Mouse (Mus musculus) cerebellum, adult 2 months (tissue): ENCODE measurements around the gene Efna1. TPM values are rescaled to one million over a fixed set of nuclear protein-coding genes. Genes with fewer than 3 reads are reported as not detected.

Experiments used
- DNase-seq, 2 experiments: peaks; one replicate each; pipeline ENCODE4 v3.0.0; 2021
- H3K27ac ChIP-seq: fragments of 200-500 bp; 2 replicates; pipeline ENCODE4 v1.5.1; 2012; ENCODE audit warnings: low read length, control low read depth, inconsistent platforms; ENCODE audit not compliant: insufficient read depth
- H3K27me3 ChIP-seq: fragments of 200-500 bp; 2 replicates; pipeline ENCODE4 v1.6.1; 2012; ENCODE audit warnings: inconsistent platforms, mild to moderate bottlenecking, low read length, moderate library complexity; ENCODE audit not compliant: control insufficient read depth, insufficient read depth
- H3K4me1 ChIP-seq: fragments of 200-500 bp; 2 replicates; pipeline ENCODE4 v1.6.1; 2011; ENCODE audit warnings: low read length; ENCODE audit not compliant: control insufficient read depth, insufficient read depth
- H3K4me3 ChIP-seq: fragments of 200-500 bp; replicated peaks from 2 replicates; pipeline ENCODE3; 2011; ENCODE audit warnings: mild to moderate bottlenecking, low read depth, low read length, control low read depth; ENCODE audit not compliant: insufficient read depth
- CTCF ChIP-seq: fragments of 200-500 bp; IDR thresholded peaks from 2 replicates; pipeline ENCODE4 v1.5.1; 2011; ENCODE audit warnings: low read depth, mild to moderate bottlenecking, control low read depth, low read length, moderate library complexity, borderline replicate concordance; ENCODE audit not compliant: insufficient read depth
- POLR2A ChIP-seq: fragments of 200-500 bp; IDR thresholded peaks from 2 replicates; pipeline ENCODE4 v1.6.1; 2011; ENCODE audit warnings: low read length, control low read depth, borderline replicate concordance; ENCODE audit not compliant: insufficient read depth
- WGBS: fragments of 180-500 bp; shearing (Covaris S2); methylation state at CpG from one replicate; pipeline ENCODE4 v1.1.7; 2018; 5-methylcytosine and 5-hydroxymethylcytosine counted together
- polyA plus RNA-seq: library from polyadenylated mRNA; depleted of rRNA; stranded (reverse); fragments of >200 nt; gene quantifications from 2 replicates; pipeline ENCODE4 v1.2.3, GENCODE M21; 2012

Gene Efna1
- polyA plus RNA-seq, 1 experiment: 14.2 TPM

GRCm38 (mm10) chr3:89315930-89316831, 35.2 kb upstream of the Efna1 start:
- no peak overlapping the region for H3K27ac ChIP-seq
- WGBS: 14% methylated on average over 40 of the region's 40 CpGs
- TF ChIP-seq POLR2A (no peak), CTCF (no peak)
- DNase-seq: peak in 1 of 2 experiments; percentile 37
- peaks cover 8% of the 10 kb centered on the region for H3K4me1 ChIP-seq
- peaks cover 5% of the 10 kb centered on the region; the same call in 1 of the 2 replicates for H3K27me3 ChIP-seq
- peak overlapping the region; percentile 13 for H3K4me3 ChIP-seq

- Histone ChIP-seq H3K4me3 (no peak overlapping the region), H3K27ac (no peak overlapping the region), H3K4me1 (peaks cover 5% of the 10 kb centered on the region), H3K27me3 (peaks cover 2% of the 10 kb centered on the region; the same call in 1 of the 2 replicates)
- no peak for TF ChIP-seq POLR2A
- peak; percentile 74 for TF ChIP-seq CTCF
- peak; percentile 58 to 75 for DNase-seq
- 7% methylated on average over 26 of the region's 26 CpGs for WGBS
These were observed 34.4 kb upstream of the Efna1 start for GRCm38 (mm10) chr3:89315195-89315929.

GRCm38 (mm10) chr3:89314791-89315190, 33.8 kb upstream of the Efna1 start:
- no peak for TF ChIP-seq POLR2A
- no peak for TF ChIP-seq CTCF
- Histone ChIP-seq H3K4me3 (no peak overlapping the region), H3K27ac (no peak overlapping the region), H3K4me1 (peaks cover 5% of the 10 kb centered on the region; the same call in 1 of the 2 replicates), H3K27me3 (no peaks in the 10 kb centered on the region; the same call in 1 of the 2 replicates)
- no peak for DNase-seq
- 28% methylated on average over 2 of the region's 2 CpGs for WGBS

GRCm38 (mm10) chr3:89314340-89314739, 33.4 kb upstream of the Efna1 start:
- Histone ChIP-seq H3K4me3 (no peak overlapping the region), H3K27ac (no peak overlapping the region), H3K4me1 (peaks cover 5% of the 10 kb centered on the region; the same call in 1 of the 2 replicates), H3K27me3 (no peaks in the 10 kb centered on the region)
- no peak for TF ChIP-seq CTCF
- no peak for TF ChIP-seq POLR2A
- WGBS: 80% methylated on average over 5 of the region's 5 CpGs
- DNase-seq: no peak

GRCm38 (mm10) chr3:89308089-89308488, 27.1 kb upstream of the Efna1 start:
- no peak overlapping the region for H3K4me3 ChIP-seq
- DNase-seq: peak; percentile 63 to 65
- no peaks in the 10 kb centered on the region for H3K4me1 ChIP-seq
- H3K27me3 ChIP-seq: no peaks in the 10 kb centered on the region
- 2% methylated on average over 9 of the region's 9 CpGs for WGBS
- H3K27ac ChIP-seq: no peak overlapping the region
- TF ChIP-seq CTCF: peak; percentile 89
- no peak for TF ChIP-seq POLR2A

- 83% methylated on average over 8 of the region's 8 CpGs for WGBS
These were observed 24.8 kb upstream of the Efna1 start for GRCm38 (mm10) chr3:89305551-89306325.

GRCm38 (mm10) chr3:89305105-89305504, 24.2 kb upstream of the Efna1 start:
- no peak for DNase-seq
- TF ChIP-seq POLR2A: no peak
- no peak overlapping the region for H3K27ac ChIP-seq
- no peaks in the 10 kb centered on the region for H3K4me1 ChIP-seq
- no peaks in the 10 kb centered on the region for H3K27me3 ChIP-seq
- H3K4me3 ChIP-seq: no peak overlapping the region
- 70% methylated on average over 4 of the region's 4 CpGs for WGBS

More at GRCm38 (mm10) chr3:89305551-89306325, 24.8 kb upstream of the Efna1 start:
- no peak overlapping the region for H3K4me3 ChIP-seq
- H3K27ac ChIP-seq: no peak overlapping the region
- no peaks in the 10 kb centered on the region for H3K4me1 ChIP-seq
- no peak for TF ChIP-seq POLR2A
- TF ChIP-seq CTCF: no peak
- DNase-seq: no peak
- H3K27me3 ChIP-seq: no peaks in the 10 kb centered on the region
